Mouse (Mus musculus): ENCODE data around the gene Anxa3. TPM values are rescaled to one million over a fixed set of nuclear protein-coding genes. Genes with fewer than 3 reads are reported as not detected.

The Anxa3 gene
- total and polyA plus RNA-seq, 3 experiments, result 0.54 to 2.5 TPM; not detected in 1

- TF ChIP-seq EP300 (IDR thresholded peaks at IDR 0.05; ENCODE audit: low read depth in 1 of 2, low read length in 2 of 2) (no peak), TBP (IDR thresholded peaks at IDR 0.05; ENCODE audit: low read depth, low read length) (no peak), ZKSCAN1 (IDR thresholded peaks at IDR 0.05; ENCODE audit: low read depth, low read length) (no peak), CTCF (IDR thresholded peaks at IDR 0.05 in 2 of 3, conservative IDR thresholded peaks at IDR 0.05 in 1 of 3; ENCODE audit: control insufficient read depth in 1 of 3, insufficient read depth in 1 of 3, low read depth in 2 of 3, low read length in 3 of 3, poor library complexity in 1 of 3, severe bottlenecking in 1 of 3) (no peak), MYB (IDR thresholded peaks at IDR 0.05; ENCODE audit: low read depth, low read length) (no peak), USF1 (IDR thresholded peaks at IDR 0.05; ENCODE audit: low read depth, low read length) (no peak), MEF2A (IDR thresholded peaks at IDR 0.05; ENCODE audit: extremely low read depth, insufficient replicate concordance, low read depth, low read length, poor library complexity, severe bottlenecking) (no peak), MXI1 (IDR thresholded peaks at IDR 0.05; ENCODE audit: low read depth, low read length) (no peak), NRF1 (IDR thresholded peaks at IDR 0.05; ENCODE audit: insufficient read depth, low read depth, low read length, poor library complexity, severe bottlenecking) (no peak), MYC (IDR thresholded peaks at IDR 0.05; ENCODE audit: low read depth, low read length) (no peak), GATA1 (IDR thresholded peaks at IDR 0.05; ENCODE audit: low read depth, low read length) (no peak), TCF12 (IDR thresholded peaks at IDR 0.05; ENCODE audit: low read depth, low read length) (no peak), KAT2A (conservative IDR thresholded peaks at IDR 0.05; ENCODE audit: low read depth, low read length) (no peak), RAD21 (IDR thresholded peaks at IDR 0.05; ENCODE audit: low read depth, low read length) (no peak), POLR2AphosphoS5 (IDR thresholded peaks at IDR 0.05; ENCODE audit: borderline replicate concordance, low read depth, low read length) (no peak), CHD2 (IDR thresholded peaks at IDR 0.05; ENCODE audit: low read length) (no peak), BHLHE40 (IDR thresholded peaks at IDR 0.05; ENCODE audit: borderline replicate concordance, low read depth, low read length) (no peak), GABPA (IDR thresholded peaks at IDR 0.05; ENCODE audit: low read depth, low read length) (no peak), JUND (IDR thresholded peaks at IDR 0.05; ENCODE audit: low read depth, low read length) (no peak)
- no peaks in the 10 kb centered on the region for H3K27me3 ChIP-seq (ENCODE audit: control insufficient read depth in 1 of 2, insufficient read depth in 2 of 2, low read length in 2 of 2)
- no peaks in the 10 kb centered on the region for H3K36me3 ChIP-seq (ENCODE audit: control insufficient read depth in 1 of 2, insufficient read depth in 2 of 2, low read length in 2 of 2)
- peaks cover 0 to 5% of the 10 kb centered on the region in 2 experiments; a peak in 2 of 4 replicates for H3K4me1 ChIP-seq (ENCODE audit: control insufficient read depth in 1 of 2, insufficient read depth in 2 of 2, low read length in 2 of 2)
- H3K4me3 ChIP-seq (ENCODE audit: control insufficient read depth in 1 of 2, insufficient read depth in 1 of 2, low read depth in 2 of 2, low read length in 2 of 2), result no peak overlapping the region
- no peak overlapping the region for H3K27ac ChIP-seq (ENCODE audit: control insufficient read depth, low read depth, low read length)
- DNase-seq (ENCODE audit: low read depth, low spot score), result no peak
- no peaks in the 10 kb centered on the region for H3K9me3 ChIP-seq (replicated peaks; ENCODE audit: insufficient read depth, low read length)
- no peak overlapping the region for H3K9ac ChIP-seq (ENCODE audit: control insufficient read depth, low read depth, low read length, poor library complexity, severe bottlenecking)
- no peaks in the 10 kb centered on the region for H3K79me2 ChIP-seq (ENCODE audit: control insufficient read depth, insufficient read depth, low read length, poor library complexity)
These were observed 97.2 kb downstream of the Anxa3 start for GRCm38 (mm10) chr5:96890367-96890766.

Other genes with a start within 250 kb of the Anxa3 start
- gene Bmp2k, start 204.3 kb downstream of the Anxa3 start, total RNA-seq (2012; rRNA removed), result 10.8 and 11.2 TPM in 2 replicates
- gene Bmp2k, start 204.3 kb downstream of the Anxa3 start, polyA plus RNA-seq (2012; ENCODE audit: insufficient read depth in 1 of 2, insufficient read length in 2 of 2, low read depth in 1 of 2, low replicate concordance in 2 of 2, missing spikeins in 1 of 2), result 10 to 100 TPM in 1 of 2 experiments, not detected in 1; 16.3 TPM